Mouse (Mus musculus): ENCODE measurements at regions not wholly inside any gene's neighbourhood (a gene's known extent, or its start where the extent isn't known, plus 50 kb on each side); places are given as distances from the start of the nearest gene placed in this dataset.
A peak's percentile ranks its signal among the peaks of the same experiment; 100 is the strongest.

- no peak for DNase-seq (ENCODE audit: low spot score in 2 of 2)
Measured at GRCm38 (mm10) chr5:149908376-149909078, 109.9 kb upstream of the Rxfp2 start.

DNA sequence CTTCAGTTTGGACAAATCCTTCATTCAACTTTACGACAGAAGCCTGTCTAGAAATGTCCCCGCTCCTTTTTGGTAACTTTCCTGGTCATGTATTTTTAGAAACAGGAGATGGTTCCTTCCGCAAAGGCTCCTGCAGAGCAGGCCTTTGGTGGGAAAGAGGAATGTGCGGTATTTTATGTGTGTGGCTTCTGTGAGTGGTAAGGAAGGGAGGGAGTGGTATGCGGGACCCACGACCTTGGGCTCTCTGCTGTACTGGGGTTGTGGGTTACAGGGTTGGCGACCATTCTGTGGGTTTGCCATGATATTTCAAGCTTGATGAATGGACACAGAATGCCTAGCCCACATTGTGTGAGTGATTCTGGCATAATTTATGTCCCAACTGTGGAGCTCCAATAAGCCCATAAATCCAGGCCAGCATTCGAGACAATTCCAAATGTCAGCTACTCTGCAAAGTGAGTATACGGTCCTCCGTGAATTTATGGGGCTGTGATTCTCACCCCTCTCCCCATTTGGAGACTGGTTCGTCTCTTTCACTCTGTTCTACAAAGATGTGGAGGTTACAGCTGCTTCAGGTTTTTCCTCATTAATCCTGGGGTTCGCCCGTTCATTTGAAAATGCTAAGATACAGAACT, 109.3 kb upstream of the Rxfp2 start:
- no peak for DNase-seq (ENCODE audit: low spot score in 2 of 2)

DNA sequence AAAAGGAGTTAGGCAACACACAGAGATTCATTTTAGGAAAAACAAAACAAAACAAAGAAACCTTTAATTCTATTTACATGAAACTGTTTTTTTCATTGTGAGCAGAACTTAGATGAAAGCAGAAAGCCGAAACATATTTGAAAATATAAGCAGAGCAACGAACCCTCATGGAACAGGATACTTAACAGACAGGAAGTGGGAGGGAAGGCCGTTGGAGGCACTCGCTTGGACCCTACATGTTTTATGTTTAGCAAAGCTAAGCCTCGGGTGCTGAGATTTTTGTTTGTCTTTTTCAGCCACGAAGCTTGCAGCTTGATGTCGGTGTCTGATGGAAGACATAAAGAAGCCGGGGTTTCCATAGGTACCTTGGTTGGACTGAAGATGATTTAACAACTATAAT, 108.5 kb upstream of the Rxfp2 start:
- DNase-seq (ENCODE audit: low spot score in 2 of 2): no peak

GRCm38 (mm10) chr5:149911968-149912367, 106.5 kb upstream of the Rxfp2 start:
- no peak for DNase-seq (ENCODE audit: low spot score in 2 of 2)

GRCm38 (mm10) chr5:149915761-149916160, 102.7 kb upstream of the Rxfp2 start:
- no peak for DNase-seq (ENCODE audit: low spot score in 2 of 2)

DNA sequence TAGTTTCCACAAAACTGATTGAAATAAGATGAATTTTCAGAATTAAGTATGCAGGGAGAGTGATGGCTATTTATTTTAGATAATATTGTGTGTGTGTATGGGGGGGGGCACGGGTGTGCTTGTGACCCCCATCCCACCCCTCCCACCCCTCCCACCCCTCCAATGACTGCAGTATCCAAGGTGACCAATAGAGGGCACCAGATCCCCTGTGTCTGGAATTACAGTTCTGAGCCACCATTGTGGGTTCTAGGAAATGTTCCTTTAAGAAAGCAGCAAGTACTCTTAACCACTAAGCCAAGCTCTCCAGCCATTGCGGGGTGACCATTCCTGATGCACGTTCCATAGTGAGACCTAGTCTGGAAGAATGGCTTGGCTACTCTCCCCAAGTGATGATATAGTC, 101.1 kb upstream of the Rxfp2 start:
- DNase-seq (ENCODE audit: low spot score in 2 of 2): no peak

- no peak for DNase-seq (ENCODE audit: low spot score in 2 of 2)
Measured at GRCm38 (mm10) chr5:149919097-149919496, 99.4 kb upstream of the Rxfp2 start.

DNA sequence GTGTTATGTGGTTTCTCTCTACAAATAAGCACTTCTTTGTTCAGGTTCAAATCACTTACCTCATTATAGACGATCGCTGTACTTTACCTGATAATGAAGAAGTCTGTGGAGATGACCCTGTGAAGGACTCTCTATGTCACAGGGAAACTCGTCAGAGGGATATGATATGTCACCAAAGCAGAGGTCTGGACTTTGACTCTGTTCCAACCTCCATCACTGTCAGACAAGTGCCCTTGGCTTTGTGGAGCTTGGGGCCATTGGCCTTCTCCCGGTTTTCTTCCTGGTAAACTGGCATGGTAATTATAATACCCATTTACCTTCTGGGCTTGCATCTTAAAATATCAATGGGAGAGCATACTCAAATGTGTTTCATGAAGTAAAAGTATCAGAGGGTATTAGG, 98.1 kb upstream of the Rxfp2 start:
- no peak for DNase-seq (ENCODE audit: low spot score in 2 of 2)

DNA sequence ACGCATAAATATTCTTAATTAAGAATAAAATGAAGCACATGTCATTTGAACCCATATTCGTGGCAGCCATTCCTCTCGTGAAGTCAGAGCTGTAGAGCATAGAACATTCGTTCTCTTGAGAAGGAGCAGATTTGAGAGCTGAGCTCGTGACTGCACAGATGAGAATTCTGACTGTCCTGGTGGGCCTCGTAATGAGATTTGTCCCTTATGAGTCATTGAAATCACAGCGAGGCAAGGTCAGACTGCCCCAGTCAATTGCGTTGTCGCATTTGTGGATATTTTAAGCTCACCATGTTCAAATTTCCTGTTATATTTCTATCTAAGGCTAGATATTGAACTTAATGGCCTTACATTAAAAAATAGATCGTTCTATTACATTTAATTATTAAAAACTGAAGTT, 94.0 kb upstream of the Rxfp2 start:
- DNase-seq (ENCODE audit: low spot score in 2 of 2): no peak

DNA sequence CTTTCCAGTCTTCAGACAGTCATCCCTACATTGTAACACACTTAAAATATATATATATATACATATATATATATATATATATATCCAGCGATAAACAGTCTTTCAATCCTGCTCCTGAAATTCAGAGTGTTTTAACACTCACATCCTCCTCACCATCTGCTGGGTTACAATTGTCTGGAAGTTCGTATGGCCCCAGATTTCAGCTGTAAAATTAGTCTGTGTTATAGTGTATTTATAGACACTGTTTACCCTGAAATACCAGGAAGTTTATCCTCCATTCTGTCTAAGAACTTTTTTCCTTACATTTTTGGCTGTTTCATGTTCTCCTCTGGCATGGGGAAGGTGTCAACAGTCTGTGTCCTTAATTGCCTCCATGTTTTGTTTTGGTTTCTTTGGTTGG, 91.7 kb upstream of the Rxfp2 start:
- DNase-seq (ENCODE audit: low spot score in 2 of 2): peak in 1 of 2 experiments; percentile 16

DNA sequence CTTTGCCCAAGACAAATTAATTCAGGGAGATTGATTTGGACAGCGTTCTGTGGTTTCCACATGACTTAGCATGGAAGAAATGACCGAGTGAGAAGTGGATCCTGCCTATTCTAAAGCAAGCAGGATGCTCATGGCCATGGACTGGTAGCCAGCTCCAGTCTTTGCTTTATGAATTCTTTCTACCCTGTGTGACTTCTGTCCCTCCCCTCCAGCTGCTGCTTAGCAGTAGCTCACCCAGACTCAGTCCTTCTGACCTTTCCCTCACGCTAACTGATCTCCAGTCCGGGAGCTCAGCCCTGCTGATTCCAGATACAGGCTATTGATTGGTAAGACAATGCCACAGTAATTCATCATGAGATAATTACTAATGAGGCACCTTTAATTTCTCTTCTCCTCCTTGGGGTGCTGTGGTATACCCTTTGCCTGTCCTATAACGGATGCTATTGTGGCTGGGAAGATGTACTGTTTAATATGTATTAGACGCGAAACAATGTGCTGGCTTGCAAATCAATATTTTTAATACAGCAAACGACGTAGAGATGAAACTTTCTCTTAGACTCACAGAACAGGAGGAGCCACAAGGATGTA, 86.8 kb upstream of the Rxfp2 start:
- no peak for DNase-seq (ENCODE audit: low spot score in 2 of 2)

DNA sequence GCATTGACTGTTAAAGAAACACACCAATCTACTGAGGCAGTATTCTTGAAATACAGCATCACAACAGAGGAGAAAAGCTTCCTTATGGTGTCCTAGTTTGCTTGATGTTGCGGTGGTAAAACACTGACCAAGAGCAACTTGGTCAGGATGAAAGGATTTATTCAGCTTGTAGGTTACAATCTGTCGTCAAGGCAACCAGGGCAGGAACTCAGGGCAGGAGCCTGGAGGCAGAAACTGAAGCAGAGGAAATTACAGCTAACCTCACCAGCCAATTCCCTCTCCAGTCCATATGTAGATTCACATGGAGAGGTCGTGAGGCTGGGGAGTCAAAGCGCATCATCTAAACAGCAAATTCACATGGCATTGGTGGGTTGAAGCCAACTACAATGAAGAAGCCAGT, 86.3 kb upstream of the Rxfp2 start:
- DNase-seq (ENCODE audit: low spot score in 2 of 2): no peak

- no peak for DNase-seq (ENCODE audit: low spot score in 2 of 2)
Measured at GRCm38 (mm10) chr5:149945651-149946050, 72.8 kb upstream of the Rxfp2 start.

DNA sequence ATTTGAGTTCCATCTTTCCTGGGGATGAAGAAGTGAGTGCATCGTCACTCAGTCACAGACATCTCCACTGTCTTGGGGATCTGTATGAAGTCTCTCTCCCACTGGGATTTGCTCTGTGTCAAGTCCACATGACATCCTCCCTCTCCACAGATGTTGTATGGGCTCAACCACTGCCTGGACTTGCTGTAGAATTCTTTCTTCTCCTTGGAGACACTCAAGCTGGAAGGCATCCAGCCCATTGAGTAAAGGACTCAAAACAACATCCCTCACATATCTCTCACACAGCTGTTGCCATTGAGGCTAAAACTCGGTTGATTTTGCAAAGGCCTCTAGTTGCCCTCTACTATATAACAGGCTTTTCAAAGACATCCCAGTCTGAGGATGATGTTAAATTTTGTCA, 71.0 kb upstream of the Rxfp2 start:
- DNase-seq (ENCODE audit: low spot score in 2 of 2): no peak

DNA sequence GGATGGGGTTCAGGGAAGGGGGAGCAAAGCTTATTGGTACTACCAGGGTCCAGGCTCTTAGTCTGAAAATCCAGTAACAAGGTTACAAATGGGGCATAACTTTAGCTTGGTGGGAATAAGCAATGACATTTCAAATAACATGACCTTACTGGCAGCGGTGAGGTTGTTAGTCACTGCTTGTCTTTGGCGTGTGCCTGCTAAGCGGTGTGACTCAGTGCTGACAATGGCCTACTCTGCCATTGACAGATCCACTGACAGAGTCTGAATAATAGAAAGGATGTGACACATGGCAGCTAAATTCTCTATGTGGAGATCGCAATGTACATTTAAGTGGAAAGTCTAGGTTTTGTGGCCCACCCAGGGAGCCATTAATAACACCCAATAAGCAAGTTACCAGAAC, 61.5 kb upstream of the Rxfp2 start:
- no peak for DNase-seq (ENCODE audit: low spot score in 2 of 2)

DNA sequence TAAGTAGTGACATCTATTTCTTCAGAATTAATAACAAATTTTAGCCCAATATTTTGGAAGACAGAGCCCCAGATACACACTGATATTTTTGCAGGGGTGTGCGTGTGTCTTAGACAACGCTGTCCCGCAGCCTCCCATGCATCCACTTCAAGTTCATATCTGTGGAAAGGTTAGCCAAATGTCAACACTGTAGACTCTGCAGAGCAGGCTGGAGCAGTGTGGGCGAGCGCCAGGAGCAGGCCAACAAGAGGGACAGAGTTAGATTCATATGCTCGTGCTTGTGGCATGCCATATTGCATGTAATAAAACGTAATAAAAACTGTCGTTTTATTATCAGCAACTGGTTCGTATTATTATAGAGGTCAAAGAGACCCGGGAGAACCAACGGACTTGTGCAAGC, 57.3 kb upstream of the Rxfp2 start:
- no peak for DNase-seq (ENCODE audit: low spot score in 2 of 2)

- DNase-seq (ENCODE audit: low spot score in 2 of 2): peak; percentile 22 to 24
Measured at GRCm38 (mm10) chr5:149964748-149965147, 53.7 kb upstream of the Rxfp2 start.

Data from layer of hippocampus, postnatal 14 days (tissue).